Mouse (Mus musculus) kidney, adult 2 months (tissue): Measurements from ENCODE around the gene Map3k6. TPM values are rescaled to one million over a fixed set of nuclear protein-coding genes. Genes with fewer than 3 reads are reported as not detected.
A peak's percentile ranks its signal among the peaks of the same experiment; 100 is the strongest.

Source experiments
- DNase-seq: peaks from one replicate; pipeline ENCODE4 v3.0.0; 2021
- H3K27ac ChIP-seq: fragments of 200-500 bp; 2 replicates; pipeline ENCODE4 v1.5.1; 2012; ENCODE audit warnings: low read depth, low read length, control low read depth, inconsistent platforms; ENCODE audit not compliant: insufficient read depth
- H3K27me3 ChIP-seq: fragments of 200-500 bp; replicated peaks from 2 replicates; pipeline ENCODE4 v1.6.1; 2012; ENCODE audit warnings: mild to moderate bottlenecking, moderate library complexity, low read length, inconsistent platforms; ENCODE audit not compliant: control insufficient read depth, insufficient read depth
- H3K36me3 ChIP-seq: fragments of 200-500 bp; 2 replicates; pipeline ENCODE4 v1.6.1; 2012; ENCODE audit warnings: mild to moderate bottlenecking, moderate library complexity, low read length, inconsistent platforms; ENCODE audit not compliant: control insufficient read depth, insufficient read depth
- H3K4me1 ChIP-seq: fragments of 200-500 bp; 2 replicates; pipeline ENCODE4 v1.6.1; 2011; ENCODE audit warnings: low read length; ENCODE audit not compliant: control insufficient read depth, insufficient read depth
- H3K4me3 ChIP-seq: fragments of 200-500 bp; 2 replicates; pipeline ENCODE4 v1.5.1; 2011; ENCODE audit warnings: mild to moderate bottlenecking, low read depth, low read length, control low read depth; ENCODE audit not compliant: insufficient read depth
- CTCF ChIP-seq: fragments of 200-500 bp; conservative IDR thresholded peaks from 2 replicates; pipeline ENCODE4 v1.5.1; 2011; ENCODE audit warnings: low read depth, mild to moderate bottlenecking, control low read depth, low read length, moderate library complexity, mixed read lengths; ENCODE audit not compliant: insufficient read depth, insufficient read length
- POLR2A ChIP-seq: fragments of 200-500 bp; IDR thresholded peaks from one replicate; pipeline ENCODE4 v1.6.1; 2011; ENCODE audit warnings: low read depth, low read length, control low read depth
- WGBS: fragments of 180-500 bp; shearing (Covaris S2); methylation state at CpG from one replicate; pipeline ENCODE4 v1.1.7; 2018; 5-methylcytosine and 5-hydroxymethylcytosine counted together
- polyA plus RNA-seq: library from polyadenylated mRNA; depleted of rRNA; stranded (reverse); fragments of >200 nt; gene quantifications from 2 replicates; pipeline ENCODE4 v1.2.3, GENCODE M21; 2012

The Map3k6 gene
- polyA plus RNA-seq, 1 experiment, result 4.3 TPM

- no peaks in the 10 kb centered on the region for H3K36me3 ChIP-seq
- no peak for DNase-seq
- peaks cover 5% of the 10 kb centered on the region for H3K4me1 ChIP-seq
- peak overlapping the region; percentile 15; the same call in 1 of the 2 replicates for H3K27ac ChIP-seq
- H3K27me3 ChIP-seq, result no peaks in the 10 kb centered on the region
- no peak for TF ChIP-seq POLR2A
- TF ChIP-seq CTCF, result no peak
- WGBS, result 30% methylated on average over 4 of the region's 4 CpGs
- no peak overlapping the region for H3K4me3 ChIP-seq
Observed at GRCm38 (mm10) chr4:133282656-133283055, 42.0 kb downstream of the Map3k6 start.

GRCm38 (mm10) chr4:133285299-133285698 lies 44.7 kb downstream of the Map3k6 start:
- no peak overlapping the region for H3K27ac ChIP-seq
- no peaks in the 10 kb centered on the region for H3K27me3 ChIP-seq
- H3K4me3 ChIP-seq, result no peak overlapping the region
- TF ChIP-seq CTCF (no peak), POLR2A (no peak)
- no peaks in the 10 kb centered on the region; the same call in 1 of the 2 replicates for H3K36me3 ChIP-seq
- H3K4me1 ChIP-seq, result no peaks in the 10 kb centered on the region
- 83% methylated on average over 3 of the region's 3 CpGs for WGBS
- DNase-seq, result no peak

GRCm38 (mm10) chr4:133285950-133286349 lies 45.3 kb downstream of the Map3k6 start:
- no peak for DNase-seq
- no peak overlapping the region for H3K4me3 ChIP-seq
- TF ChIP-seq POLR2A, result no peak
- no peak for TF ChIP-seq CTCF
- H3K36me3 ChIP-seq, result no peaks in the 10 kb centered on the region; the same call in 1 of the 2 replicates
- H3K27me3 ChIP-seq, result no peaks in the 10 kb centered on the region
- 88% methylated on average over 5 of the region's 5 CpGs for WGBS
- no peak overlapping the region for H3K27ac ChIP-seq
- no peaks in the 10 kb centered on the region for H3K4me1 ChIP-seq

- DNase-seq, result no peak
- Histone ChIP-seq H3K4me3 (no peak overlapping the region), H3K4me1 (no peaks in the 10 kb centered on the region), H3K36me3 (no peaks in the 10 kb centered on the region; the same call in 1 of the 2 replicates), H3K27me3 (no peaks in the 10 kb centered on the region), H3K27ac (no peak overlapping the region)
- WGBS, result 68% methylated on average over 4 of the region's 4 CpGs
- no peak for TF ChIP-seq POLR2A
- TF ChIP-seq CTCF, result no peak
Observed at GRCm38 (mm10) chr4:133286476-133287077, 46.0 kb downstream of the Map3k6 start.

- 100% methylated on average over 1 of the region's 1 CpGs for WGBS
Observed at GRCm38 (mm10) chr4:133291255-133291654, 50.6 kb downstream of the Map3k6 start.

GRCm38 (mm10) chr4:133292405-133292804 lies 51.8 kb downstream of the Map3k6 start:
- no peak for DNase-seq
- no peaks in the 10 kb centered on the region for H3K4me1 ChIP-seq
- H3K27me3 ChIP-seq, result no peaks in the 10 kb centered on the region
- no peak overlapping the region for H3K4me3 ChIP-seq
- peaks cover 2% of the 10 kb centered on the region for H3K36me3 ChIP-seq
- no peak for TF ChIP-seq CTCF
- no peak for TF ChIP-seq POLR2A
- H3K27ac ChIP-seq, result no peak overlapping the region
- WGBS, result 92% methylated on average over 4 of the region's 4 CpGs

More at GRCm38 (mm10) chr4:133291255-133291654, 50.6 kb downstream of the Map3k6 start:
- Histone ChIP-seq H3K4me1 (no peaks in the 10 kb centered on the region), H3K27me3 (no peaks in the 10 kb centered on the region), H3K27ac (no peak overlapping the region), H3K4me3 (no peak overlapping the region), H3K36me3 (peaks cover 2% of the 10 kb centered on the region)
- TF ChIP-seq POLR2A, result no peak
- TF ChIP-seq CTCF, result no peak
- DNase-seq, result no peak

GRCm38 (mm10) chr4:133292901-133293843 lies 52.6 kb downstream of the Map3k6 start:
- H3K27ac ChIP-seq, result no peak overlapping the region
- H3K27me3 ChIP-seq, result no peaks in the 10 kb centered on the region
- WGBS, result 68% methylated on average over 24 of the region's 24 CpGs
- H3K36me3 ChIP-seq, result peaks cover 2% of the 10 kb centered on the region
- DNase-seq, result no peak
- no peak overlapping the region for H3K4me3 ChIP-seq
- TF ChIP-seq CTCF (no peak), POLR2A (no peak)
- no peaks in the 10 kb centered on the region for H3K4me1 ChIP-seq
